Mouse (Mus musculus): ENCODE measurements at regions not wholly inside any gene's neighbourhood (a gene's known extent, or its start where the extent isn't known, plus 50 kb on each side); places are given as distances from the start of the nearest gene placed in this dataset.

DNA sequence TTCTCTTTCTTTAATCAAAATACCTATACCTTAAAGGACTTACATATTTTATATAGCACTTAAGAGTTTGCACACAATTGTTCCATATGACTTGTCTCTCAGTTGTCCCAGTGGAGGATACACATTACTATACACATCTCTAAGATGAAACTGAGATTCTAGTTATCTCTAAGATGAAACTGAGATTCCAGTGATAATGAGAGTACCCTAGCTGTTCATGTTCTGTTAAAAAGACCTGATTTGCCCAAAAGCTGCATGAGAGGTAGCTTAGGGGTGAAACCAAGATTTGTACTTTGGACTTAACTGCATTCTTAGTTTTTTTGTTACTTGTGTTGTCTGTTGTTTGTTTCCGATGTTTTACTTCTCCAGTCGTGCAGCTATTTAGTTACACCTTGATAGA lies 320.3 kb upstream of the Ldb2 start:
- Histone ChIP-seq H3K79me2 (replicated peaks; ENCODE audit: control insufficient read depth, extremely low read depth, insufficient read depth, poor library complexity, severe bottlenecking) (no peaks in the 10 kb centered on the region), H3K27me3 (replicated peaks) (no peaks in the 10 kb centered on the region), H3K4me3 (replicated peaks in 1 of 3; ENCODE audit: low read depth in 2 of 3, low read length in 2 of 3, poor library complexity in 1 of 3) (no peak overlapping the region), H3K27ac (ENCODE audit: insufficient read depth, low read depth) (no peak overlapping the region), H3K36me3 (replicated peaks in 1 of 2; ENCODE audit: control insufficient read depth in 1 of 2, insufficient read depth in 1 of 2, low read length in 1 of 2) (no peaks in the 10 kb centered on the region), H3K9me3 (replicated peaks; ENCODE audit: low read length) (no peaks in the 10 kb centered on the region), H3K4me1 (ENCODE audit: control insufficient read depth in 1 of 2, insufficient read depth in 2 of 2) (no peaks in the 10 kb centered on the region), H3K4me2 (ENCODE audit: insufficient read depth, low read depth, poor library complexity, severe bottlenecking) (no peak overlapping the region), H3K9ac (ENCODE audit: insufficient read depth, low read depth) (no peak overlapping the region)
- DNase-seq (ENCODE audit: extremely low read depth), result no peak
- in situ Hi-C loops (cut with MboI; ENCODE audit: low pct_ligation_motif_present, low pct_unique_long_range_greater_than_20kb, low sequenced_read_pairs) (no loop called here), dilution Hi-C loops (cut with MboI; ENCODE audit: extremely low pct_ligation_motif_present, extremely low pct_unique_long_range_greater_than_20kb, low sequenced_read_pairs) (no loop called here)
- TF ChIP-seq TCF12 (IDR thresholded peaks at IDR 0.05; ENCODE audit: low read depth, low read length) (no peak), POLR2A (IDR thresholded peaks at IDR 0.05; ENCODE audit: low read depth, low read length) (no peak), SMC3 (IDR thresholded peaks at IDR 0.05; ENCODE audit: low read depth, low read length) (no peak), POLR2AphosphoS2 (IDR thresholded peaks at IDR 0.05; ENCODE audit: low read depth, low read length) (no peak), EP300 (IDR thresholded peaks at IDR 0.05; ENCODE audit: low read length) (peak; percentile 74), ETS1 (conservative IDR thresholded peaks at IDR 0.05; ENCODE audit: low read depth, low read length) (no peak), RCOR1 (conservative IDR thresholded peaks at IDR 0.05; ENCODE audit: low read depth, low read length) (peak; percentile 52; the same call in 1 of the 2 replicates), JUND (conservative IDR thresholded peaks at IDR 0.05; ENCODE audit: low read depth, low read length) (peak; percentile 56; the same call in 1 of the 2 replicates), PAX5 (IDR thresholded peaks at IDR 0.05; ENCODE audit: low read length) (no peak), JUN (IDR thresholded peaks at IDR 0.05; ENCODE audit: insufficient read depth, low read depth, low read length) (no peak), MAZ (IDR thresholded peaks at IDR 0.05; ENCODE audit: low read depth, low read length) (no peak), UBTF (IDR thresholded peaks at IDR 0.05; ENCODE audit: low read depth, low read length) (no peak)

DNA sequence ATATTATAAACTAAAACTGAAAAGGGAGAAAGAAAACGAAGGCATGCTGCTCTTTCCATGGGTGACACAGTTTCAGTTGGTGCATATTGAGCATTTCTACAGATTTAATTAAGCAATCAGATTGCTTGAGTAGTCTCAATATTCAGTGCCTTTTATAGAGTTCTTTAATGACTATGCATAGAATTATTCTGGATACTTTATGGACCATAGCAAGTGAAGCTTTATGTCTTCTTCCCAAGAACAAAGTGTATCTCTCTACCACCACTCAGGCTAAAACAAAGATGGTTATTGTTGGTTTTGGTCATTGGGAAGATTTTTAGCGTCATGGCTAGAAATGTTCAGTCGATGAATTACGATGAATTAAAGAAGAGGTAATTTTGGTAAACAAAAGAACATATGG lies 311.8 kb upstream of the Ldb2 start:
- Histone ChIP-seq H3K36me3 (replicated peaks in 1 of 2; ENCODE audit: control insufficient read depth in 1 of 2, insufficient read depth in 1 of 2, low read length in 1 of 2) (no peaks in the 10 kb centered on the region), H3K27me3 (replicated peaks) (no peaks in the 10 kb centered on the region), H3K27ac (ENCODE audit: insufficient read depth, low read depth) (no peak overlapping the region), H3K9ac (ENCODE audit: insufficient read depth, low read depth) (no peak overlapping the region), H3K9me3 (replicated peaks; ENCODE audit: low read length) (no peaks in the 10 kb centered on the region), H3K4me3 (replicated peaks in 1 of 3; ENCODE audit: low read depth in 2 of 3, low read length in 2 of 3, poor library complexity in 1 of 3) (no peak overlapping the region), H3K4me1 (ENCODE audit: control insufficient read depth in 1 of 2, insufficient read depth in 2 of 2) (no peaks in the 10 kb centered on the region), H3K79me2 (replicated peaks; ENCODE audit: control insufficient read depth, extremely low read depth, insufficient read depth, poor library complexity, severe bottlenecking) (no peaks in the 10 kb centered on the region), H3K4me2 (ENCODE audit: insufficient read depth, low read depth, poor library complexity, severe bottlenecking) (no peak overlapping the region)
- no peak for TF ChIP-seq POLR2A (IDR thresholded peaks at IDR 0.05; ENCODE audit: low read depth, low read length)
- no peak for TF ChIP-seq BHLHE40 (IDR thresholded peaks at IDR 0.05; ENCODE audit: low read depth, low read length)
- no peak for TF ChIP-seq JUND (conservative IDR thresholded peaks at IDR 0.05; ENCODE audit: low read depth, low read length)
- TF ChIP-seq RAD21 (IDR thresholded peaks at IDR 0.05; ENCODE audit: low read depth, low read length), result no peak
- dilution Hi-C loops (cut with MboI; ENCODE audit: extremely low pct_ligation_motif_present, extremely low pct_unique_long_range_greater_than_20kb, low sequenced_read_pairs), result no loop called here
- no peak for DNase-seq (ENCODE audit: extremely low read depth)
- in situ Hi-C loops (cut with MboI; ENCODE audit: low pct_ligation_motif_present, low pct_unique_long_range_greater_than_20kb, low sequenced_read_pairs), result no loop called here

DNA sequence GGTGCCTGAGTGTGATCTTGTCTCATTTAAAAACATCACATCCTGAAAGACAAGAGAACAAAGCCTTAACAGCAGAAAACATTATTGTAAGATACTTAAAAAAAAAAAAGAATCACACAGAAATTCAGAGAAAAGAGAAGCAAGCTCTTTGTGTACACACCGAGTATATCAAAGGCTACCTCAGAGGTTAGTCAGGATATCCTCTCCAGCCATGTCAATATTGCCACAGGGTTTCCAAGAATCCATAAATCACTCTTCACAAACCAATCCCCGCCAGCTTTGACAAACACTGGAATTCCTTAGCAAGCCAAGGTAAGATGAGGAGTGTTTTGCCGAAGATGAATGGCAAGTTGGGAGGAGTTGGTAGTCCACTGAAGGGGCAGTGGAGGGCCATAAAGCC lies 311.3 kb upstream of the Ldb2 start:
- dilution Hi-C loops (cut with MboI; ENCODE audit: extremely low pct_ligation_motif_present, extremely low pct_unique_long_range_greater_than_20kb, low sequenced_read_pairs) (no loop called here), in situ Hi-C loops (cut with MboI; ENCODE audit: low pct_ligation_motif_present, low pct_unique_long_range_greater_than_20kb, low sequenced_read_pairs) (no loop called here)
- H3K4me3 ChIP-seq (replicated peaks in 1 of 3; ENCODE audit: low read depth in 2 of 3, low read length in 2 of 3, poor library complexity in 1 of 3), result no peak overlapping the region
- TF ChIP-seq USF2 (conservative IDR thresholded peaks at IDR 0.05; ENCODE audit: low read depth, low read length) (no peak), ZKSCAN1 (IDR thresholded peaks at IDR 0.05; ENCODE audit: borderline replicate concordance, low read depth, low read length) (no peak), MEF2A (IDR thresholded peaks at IDR 0.05; ENCODE audit: borderline replicate concordance, low read depth, low read length) (no peak), NELFE (IDR thresholded peaks at IDR 0.05; ENCODE audit: low read depth, low read length) (no peak), TCF12 (IDR thresholded peaks at IDR 0.05; ENCODE audit: low read depth, low read length) (no peak), E2F4 (IDR thresholded peaks at IDR 0.05; ENCODE audit: insufficient replicate concordance, low read depth, low read length) (no peak), GABPA (IDR thresholded peaks at IDR 0.05; ENCODE audit: insufficient replicate concordance, low read depth, low read length) (no peak)
- no peaks in the 10 kb centered on the region for H3K27me3 ChIP-seq (replicated peaks)
- no peak overlapping the region for H3K27ac ChIP-seq (ENCODE audit: insufficient read depth, low read depth)
- H3K36me3 ChIP-seq (replicated peaks in 1 of 2; ENCODE audit: control insufficient read depth in 1 of 2, insufficient read depth in 1 of 2, low read length in 1 of 2), result no peaks in the 10 kb centered on the region
- H3K9me3 ChIP-seq (replicated peaks; ENCODE audit: low read length), result no peaks in the 10 kb centered on the region
- no peak overlapping the region for H3K9ac ChIP-seq (ENCODE audit: insufficient read depth, low read depth)
- no peak overlapping the region for H3K4me2 ChIP-seq (ENCODE audit: insufficient read depth, low read depth, poor library complexity, severe bottlenecking)
- no peaks in the 10 kb centered on the region for H3K4me1 ChIP-seq (ENCODE audit: control insufficient read depth in 1 of 2, insufficient read depth in 2 of 2)
- H3K79me2 ChIP-seq (replicated peaks; ENCODE audit: control insufficient read depth, extremely low read depth, insufficient read depth, poor library complexity, severe bottlenecking), result no peaks in the 10 kb centered on the region
- DNase-seq (ENCODE audit: extremely low read depth), result no peak
